Mouse (Mus musculus) stomach, postnatal 0 days (tissue): ENCODE results near the gene Lrig3. TPM values are rescaled to one million over a fixed set of nuclear protein-coding genes. Genes with fewer than 3 reads are reported as not detected.

Source experiments
- ATAC-seq: fragments of 200-750 bp; cut with Nextera tagmentation; 2 replicates; pipeline ENCODE4 v1.8.0; 2017; ENCODE audit not compliant: low FRiP score, low TSS enrichment
- DNase-seq: peaks from one replicate; pipeline ENCODE4 v3.0.0-alpha.2; 2016; ENCODE audit warnings: low spot score
- H3K27ac ChIP-seq: fragments of 300-500 bp; sonication (generic); replicated peaks from 2 replicates; pipeline ENCODE4 v1.5.1; 2014; ENCODE audit warnings: mild to moderate bottlenecking, control low read depth
- H3K27me3 ChIP-seq: fragments of 300-500 bp; sonication (generic); 2 replicates; pipeline ENCODE4 v1.6.1; 2014; ENCODE audit warnings: low read length; ENCODE audit not compliant: control insufficient read depth, insufficient read depth
- H3K36me3 ChIP-seq: fragments of 300-500 bp; sonication (generic); 2 replicates; pipeline ENCODE4 v1.6.1; 2014; ENCODE audit warnings: low read length, mixed read lengths; ENCODE audit not compliant: control insufficient read depth, insufficient read depth
- H3K4me1 ChIP-seq: fragments of 300-500 bp; sonication (generic); replicated peaks from 2 replicates; pipeline ENCODE4 v1.6.1; 2014; ENCODE audit warnings: antibody characterized with exemption; ENCODE audit not compliant: control insufficient read depth, insufficient read depth
- H3K4me2 ChIP-seq: fragments of 300-500 bp; sonication (generic); replicated peaks from 2 replicates; pipeline ENCODE4 v1.6.1; 2014; ENCODE audit warnings: low read depth, mild to moderate bottlenecking, control low read depth, moderate library complexity
- H3K4me3 ChIP-seq: fragments of 300-500 bp; sonication (generic); 2 replicates; pipeline ENCODE4 v1.5.1; 2014; ENCODE audit warnings: low read depth, low read length, control low read depth
- H3K9ac ChIP-seq: fragments of 300-500 bp; sonication (generic); 2 replicates; pipeline ENCODE4 v1.6.1; 2014; ENCODE audit warnings: mild to moderate bottlenecking, low read length, control low read depth, mixed read lengths
- H3K9me3 ChIP-seq: fragments of 300-500 bp; sonication (generic); 2 replicates; pipeline ENCODE4 v1.6.1; 2016; ENCODE audit warnings: low read length; ENCODE audit not compliant: control insufficient read depth
- CTCF ChIP-seq: IDR thresholded peaks from 2 replicates; pipeline ENCODE4 v1.5.1; 2016; ENCODE audit warnings: antibody characterized with exemption, low read depth, mild to moderate bottlenecking, moderate library complexity
- EP300 ChIP-seq: optimal IDR thresholded peaks from 2 replicates; pipeline ENCODE3; 2016; ENCODE audit warnings: antibody characterized with exemption
- WGBS: fragments of 180-500 bp; shearing (Covaris S2); extraction: QIAGEN DNeasy Blood & Tissue Kit; methylation state at CpG from one replicate; pipeline ENCODE4 v1.1.7; 2014; 5-methylcytosine and 5-hydroxymethylcytosine counted together
- polyA plus RNA-seq: library from polyadenylated mRNA; unstranded; fragments of >200 nt; fragmentation: Nextera tagmentation; extraction: Ambion mirVana; gene quantifications from 2 replicates; pipeline ENCODE4 v1.2.1, GENCODE M21; 2015

Lrig3 gene
- polyA plus RNA-seq, 1 experiment from 2014 or later = 11.6 TPM

- no peak for ATAC-seq
- TF ChIP-seq EP300 (no peak), CTCF (no peak)
- no peaks in the 10 kb centered on the region for H3K9me3 ChIP-seq
- no peak for DNase-seq
- peaks cover 5% of the 10 kb centered on the region; the same call in 1 of the 2 replicates for H3K36me3 ChIP-seq
- H3K4me2 ChIP-seq = no peak overlapping the region
- no peaks in the 10 kb centered on the region for H3K27me3 ChIP-seq
- H3K9ac ChIP-seq = no peak overlapping the region
- no peak overlapping the region for H3K4me3 ChIP-seq
- H3K4me1 ChIP-seq = no peaks in the 10 kb centered on the region
- 57% methylated on average over 5 of the region's 5 CpGs for WGBS
- H3K27ac ChIP-seq = no peak overlapping the region
Measured at GRCm38 (mm10) chr10:125990394-125990793, 24.4 kb downstream of the Lrig3 start.

GRCm38 (mm10) chr10:125991819-125992218 lies 25.9 kb downstream of the Lrig3 start:
- H3K27ac ChIP-seq = peak overlapping the region; percentile 53
- no peaks in the 10 kb centered on the region for H3K4me1 ChIP-seq
- H3K9me3 ChIP-seq = no peaks in the 10 kb centered on the region
- TF ChIP-seq EP300 = no peak
- WGBS = 72% methylated on average over 7 of the region's 7 CpGs
- no peak overlapping the region for H3K9ac ChIP-seq
- peaks cover 11% of the 10 kb centered on the region for H3K36me3 ChIP-seq
- H3K27me3 ChIP-seq = no peaks in the 10 kb centered on the region
- no peak for DNase-seq
- ATAC-seq = peak; percentile 39; the same call in 1 of the 2 replicates
- H3K4me3 ChIP-seq = no peak overlapping the region
- H3K4me2 ChIP-seq = no peak overlapping the region

- no peaks in the 10 kb centered on the region for H3K27me3 ChIP-seq
- peak; percentile 93 for ATAC-seq
- H3K36me3 ChIP-seq = peaks cover 23% of the 10 kb centered on the region
Measured at GRCm38 (mm10) chr10:125994855-125995254, 28.9 kb downstream of the Lrig3 start.

GRCm38 (mm10) chr10:125995701-125996100 lies 29.7 kb downstream of the Lrig3 start:
- Histone ChIP-seq H3K4me3 (no peak overlapping the region), H3K4me1 (no peaks in the 10 kb centered on the region), H3K36me3 (peaks cover 23% of the 10 kb centered on the region), H3K27me3 (no peaks in the 10 kb centered on the region), H3K9me3 (no peaks in the 10 kb centered on the region), H3K27ac (no peak overlapping the region), H3K4me2 (no peak overlapping the region), H3K9ac (no peak overlapping the region)
- ATAC-seq (no peak), DNase-seq (no peak)
- 87% methylated on average over 6 of the region's 6 CpGs for WGBS
- TF ChIP-seq EP300 (no peak), CTCF (no peak)

More at GRCm38 (mm10) chr10:125994855-125995254, 28.9 kb downstream of the Lrig3 start:
- no peak overlapping the region for H3K9ac ChIP-seq
- H3K4me2 ChIP-seq = no peak overlapping the region
- no peak overlapping the region for H3K4me3 ChIP-seq
- TF ChIP-seq CTCF = peak; percentile 83
- no peak for TF ChIP-seq EP300
- no peaks in the 10 kb centered on the region for H3K9me3 ChIP-seq
- WGBS = 86% methylated on average over 1 of the region's 1 CpGs
- H3K4me1 ChIP-seq = no peaks in the 10 kb centered on the region
- peak; percentile 67 for DNase-seq
- H3K27ac ChIP-seq = no peak overlapping the region

GRCm38 (mm10) chr10:125996989-125997388 lies 31.0 kb downstream of the Lrig3 start:
- H3K4me2 ChIP-seq = no peak overlapping the region
- H3K9ac ChIP-seq = no peak overlapping the region
- TF ChIP-seq EP300 (no peak), CTCF (no peak)
- H3K4me3 ChIP-seq = no peak overlapping the region
- 61% methylated on average over 9 of the region's 9 CpGs for WGBS
- no peaks in the 10 kb centered on the region for H3K4me1 ChIP-seq
- H3K27ac ChIP-seq = no peak overlapping the region
- H3K36me3 ChIP-seq = peaks cover 23% of the 10 kb centered on the region
- ATAC-seq (no peak), DNase-seq (no peak)
- no peaks in the 10 kb centered on the region for H3K27me3 ChIP-seq
- H3K9me3 ChIP-seq = no peaks in the 10 kb centered on the region

- 81% methylated on average over 6 of the region's 6 CpGs for WGBS
- Histone ChIP-seq H3K4me3 (no peak overlapping the region), H3K27ac (no peak overlapping the region), H3K9ac (no peak overlapping the region), H3K4me2 (no peak overlapping the region), H3K9me3 (no peaks in the 10 kb centered on the region), H3K27me3 (no peaks in the 10 kb centered on the region), H3K36me3 (peaks cover 32% of the 10 kb centered on the region), H3K4me1 (no peaks in the 10 kb centered on the region)
- DNase-seq (no peak), ATAC-seq (no peak)
- no peak for TF ChIP-seq EP300
- no peak for TF ChIP-seq CTCF
Measured at GRCm38 (mm10) chr10:125999561-125999960, 33.6 kb downstream of the Lrig3 start.
